Mouse (Mus musculus): ENCODE results near the gene Spint2. TPM values are rescaled to one million over a fixed set of nuclear protein-coding genes. Genes with fewer than 3 reads are reported as not detected.

The Spint2 gene
- total RNA-seq, 1 experiment, result 202 TPM

- no peak overlapping the region for H3K4me3 ChIP-seq (ENCODE audit: insufficient read depth in 1 of 2, low read depth in 1 of 2, low read length in 2 of 2, poor library complexity in 1 of 2, severe bottlenecking in 1 of 2)
- H3K36me3 ChIP-seq (ENCODE audit: control insufficient read depth, insufficient read depth, low read length, poor library complexity, severe bottlenecking), result peaks cover 3% of the 10 kb centered on the region; the same call in 1 of the 2 replicates
- H3K27ac ChIP-seq (ENCODE audit: insufficient read depth, low read depth, low read length, poor library complexity, severe bottlenecking), result no peak overlapping the region
- TF ChIP-seq CHD2 (IDR thresholded peaks at IDR 0.05; ENCODE audit: low read depth, low read length) (no peak), HCFC1 (IDR thresholded peaks at IDR 0.05; ENCODE audit: borderline replicate concordance, insufficient read depth, low read length) (no peak), ZNF384 (IDR thresholded peaks at IDR 0.05; ENCODE audit: low read depth, low read length) (no peak), ZC3H11A (IDR thresholded peaks at IDR 0.05; ENCODE audit: borderline replicate concordance, low read depth, low read length) (no peak), MAFK (IDR thresholded peaks at IDR 0.05; ENCODE audit: insufficient read depth, low read depth, low read length) (no peak)
- peaks cover 3 to 4% of the 10 kb centered on the region in 2 experiments; a peak in 2 of 4 replicates for H3K4me1 ChIP-seq (ENCODE audit: control insufficient read depth in 2 of 2, insufficient read depth in 2 of 2, low read length in 2 of 2, poor library complexity in 1 of 2)
- H3K9ac ChIP-seq (ENCODE audit: insufficient read depth, low read depth, low read length, poor library complexity, severe bottlenecking), result no peak overlapping the region
- H3K9me3 ChIP-seq (ENCODE audit: control insufficient read depth, insufficient read depth, low read depth, low read length), result no peaks in the 10 kb centered on the region
- no peak for DNase-seq (ENCODE audit: low read depth, low spot score)
- in situ Hi-C loops (cut with MboI; ENCODE audit: low sequenced_read_pairs in 2 of 2, unreplicated experiment in 2 of 2), result no loop called here
Observed at GRCm38 (mm10) chr7:29236593-29236992, 45.1 kb downstream of the Spint2 start.

GRCm38 (mm10) chr7:29234661-29235060, 47.1 kb downstream of the Spint2 start:
- Histone ChIP-seq H3K9ac (ENCODE audit: insufficient read depth, low read depth, low read length, poor library complexity, severe bottlenecking) (no peak overlapping the region), H3K9me3 (ENCODE audit: control insufficient read depth, insufficient read depth, low read depth, low read length) (no peaks in the 10 kb centered on the region), H3K4me1 (ENCODE audit: control insufficient read depth in 2 of 2, insufficient read depth in 2 of 2, low read length in 2 of 2, poor library complexity in 1 of 2) (peaks cover 3 to 4% of the 10 kb centered on the region in 2 experiments; a peak in 2 of 4 replicates), H3K27ac (ENCODE audit: insufficient read depth, low read depth, low read length, poor library complexity, severe bottlenecking) (no peak overlapping the region), H3K4me3 (ENCODE audit: insufficient read depth in 1 of 2, low read depth in 1 of 2, low read length in 2 of 2, poor library complexity in 1 of 2, severe bottlenecking in 1 of 2) (no peak overlapping the region), H3K36me3 (ENCODE audit: control insufficient read depth, insufficient read depth, low read length, poor library complexity, severe bottlenecking) (no peaks in the 10 kb centered on the region)
- in situ Hi-C loops (cut with MboI; ENCODE audit: low sequenced_read_pairs in 2 of 2, unreplicated experiment in 2 of 2), result no loop called here
- TF ChIP-seq ZNF384 (IDR thresholded peaks at IDR 0.05; ENCODE audit: low read depth, low read length) (no peak), MAFK (IDR thresholded peaks at IDR 0.05; ENCODE audit: insufficient read depth, low read depth, low read length) (no peak), HCFC1 (IDR thresholded peaks at IDR 0.05; ENCODE audit: borderline replicate concordance, insufficient read depth, low read length) (no peak), ZC3H11A (IDR thresholded peaks at IDR 0.05; ENCODE audit: borderline replicate concordance, low read depth, low read length) (peak; percentile 25; the same call in 1 of the 2 replicates)
- peak; percentile 40 for DNase-seq (ENCODE audit: low read depth, low spot score)

GRCm38 (mm10) chr7:29233745-29234144, 48.0 kb downstream of the Spint2 start:
- H3K27ac ChIP-seq (ENCODE audit: insufficient read depth, low read depth, low read length, poor library complexity, severe bottlenecking), result no peak overlapping the region
- in situ Hi-C loops (cut with MboI; ENCODE audit: low sequenced_read_pairs in 2 of 2, unreplicated experiment in 2 of 2), result no loop called here
- H3K4me3 ChIP-seq (ENCODE audit: insufficient read depth in 1 of 2, low read depth in 1 of 2, low read length in 2 of 2, poor library complexity in 1 of 2, severe bottlenecking in 1 of 2), result no peak overlapping the region
- H3K4me1 ChIP-seq (ENCODE audit: control insufficient read depth in 2 of 2, insufficient read depth in 2 of 2, low read length in 2 of 2, poor library complexity in 1 of 2), result no peaks in the 10 kb centered on the region
- TF ChIP-seq ZC3H11A (IDR thresholded peaks at IDR 0.05; ENCODE audit: borderline replicate concordance, low read depth, low read length) (no peak), MAFK (IDR thresholded peaks at IDR 0.05; ENCODE audit: insufficient read depth, low read depth, low read length) (no peak), ZNF384 (IDR thresholded peaks at IDR 0.05; ENCODE audit: low read depth, low read length) (no peak), CHD2 (IDR thresholded peaks at IDR 0.05; ENCODE audit: low read depth, low read length) (no peak), HCFC1 (IDR thresholded peaks at IDR 0.05; ENCODE audit: borderline replicate concordance, insufficient read depth, low read length) (no peak)
- H3K36me3 ChIP-seq (ENCODE audit: control insufficient read depth, insufficient read depth, low read length, poor library complexity, severe bottlenecking), result no peaks in the 10 kb centered on the region
- H3K9me3 ChIP-seq (ENCODE audit: control insufficient read depth, insufficient read depth, low read depth, low read length), result no peaks in the 10 kb centered on the region
- DNase-seq (ENCODE audit: low read depth, low spot score), result no peak
- no peak overlapping the region for H3K9ac ChIP-seq (ENCODE audit: insufficient read depth, low read depth, low read length, poor library complexity, severe bottlenecking)

GRCm38 (mm10) chr7:29232247-29233013, 49.3 kb downstream of the Spint2 start, which contains the start of gene Kcnk6:
Gene Kcnk6, minus strand, starts transcription at chr7:29232515.
- no peak for DNase-seq (ENCODE audit: low read depth, low spot score)
- Histone ChIP-seq H3K9me3 (ENCODE audit: control insufficient read depth, insufficient read depth, low read depth, low read length) (no peaks in the 10 kb centered on the region), H3K27ac (ENCODE audit: insufficient read depth, low read depth, low read length, poor library complexity, severe bottlenecking) (no peak within 1 kb of the TSS), H3K4me3 (ENCODE audit: insufficient read depth in 1 of 2, low read depth in 1 of 2, low read length in 2 of 2, poor library complexity in 1 of 2, severe bottlenecking in 1 of 2) (peak within 1 kb of the TSS; percentile 66 to 73), H3K9ac (ENCODE audit: insufficient read depth, low read depth, low read length, poor library complexity, severe bottlenecking) (peak within 1 kb of the TSS; percentile 49), H3K36me3 (ENCODE audit: control insufficient read depth, insufficient read depth, low read length, poor library complexity, severe bottlenecking) (no peaks in the 10 kb centered on the region), H3K4me1 (ENCODE audit: control insufficient read depth in 2 of 2, insufficient read depth in 2 of 2, low read length in 2 of 2, poor library complexity in 1 of 2) (no peaks in the 10 kb centered on the region)
- in situ Hi-C loops (cut with MboI; ENCODE audit: low sequenced_read_pairs in 2 of 2, unreplicated experiment in 2 of 2), result no loop called here
- TF ChIP-seq ZNF384 (IDR thresholded peaks at IDR 0.05; ENCODE audit: low read depth, low read length) (peak; percentile 65; the same call in 1 of the 2 replicates), ZC3H11A (IDR thresholded peaks at IDR 0.05; ENCODE audit: borderline replicate concordance, low read depth, low read length) (no peak)

Measured in ES-E14 (cell line).